Mouse (Mus musculus) kidney, postnatal 4 days (tissue): ENCODE data around the gene Plrg1.

Source experiments
- DNase-seq, 2 experiments: peaks; one replicate each; pipeline ENCODE4 v3.0.0; 2021; ENCODE audit warnings: mixed read lengths in 2 of 2

Plrg1 gene

GRCm38 (mm10) chr3:83055281-83056038, at the start of gene Plrg1:
Gene Plrg1 (plus strand): TSS chr3:83055522.
- DNase-seq = peak; percentile 99

GRCm38 (mm10) chr3:83007557-83007956, 47.8 kb upstream of the Plrg1 start, which contains the start of gene Fgg:
Gene Fgg (plus strand): TSS chr3:83007724.
- DNase-seq = no peak

GRCm38 (mm10) chr3:83010291-83010690, 45.0 kb upstream of the Plrg1 start:
- no peak for DNase-seq

GRCm38 (mm10) chr3:83011136-83011535, 44.2 kb upstream of the Plrg1 start:
- DNase-seq = no peak

- DNase-seq = no peak
These were observed 43.8 kb upstream of the Plrg1 start for GRCm38 (mm10) chr3:83011565-83011964.

- DNase-seq = no peak
These were observed 42.7 kb upstream of the Plrg1 start for GRCm38 (mm10) chr3:83012636-83013035.

- DNase-seq = no peak
These were observed 41.4 kb upstream of the Plrg1 start for GRCm38 (mm10) chr3:83013951-83014350.

GRCm38 (mm10) chr3:83016236-83016635, 39.1 kb upstream of the Plrg1 start:
- no peak for DNase-seq

- DNase-seq = no peak
These were observed 34.9 kb upstream of the Plrg1 start for GRCm38 (mm10) chr3:83020387-83020786.

GRCm38 (mm10) chr3:83021176-83021575, 34.1 kb upstream of the Plrg1 start:
- no peak for DNase-seq

GRCm38 (mm10) chr3:83025036-83025435, 30.3 kb upstream of the Plrg1 start:
- DNase-seq = no peak

GRCm38 (mm10) chr3:83025475-83026301, 29.6 kb upstream of the Plrg1 start, which contains the start of gene Fga:
Gene Fga (plus strand): TSS chr3:83026076.
- DNase-seq = peak; percentile 40 to 53

GRCm38 (mm10) chr3:83027546-83028251, 27.6 kb upstream of the Plrg1 start:
- DNase-seq = no peak

- DNase-seq = no peak
These were observed 25.0 kb upstream of the Plrg1 start for GRCm38 (mm10) chr3:83030331-83030730.

- no peak for DNase-seq
These were observed 22.5 kb upstream of the Plrg1 start for GRCm38 (mm10) chr3:83032746-83033308.

GRCm38 (mm10) chr3:83033801-83034200, 21.5 kb upstream of the Plrg1 start:
- DNase-seq = no peak

GRCm38 (mm10) chr3:83038865-83039264, 16.5 kb upstream of the Plrg1 start:
- no peak for DNase-seq

- no peak for DNase-seq
These were observed 15.7 kb upstream of the Plrg1 start for GRCm38 (mm10) chr3:83039666-83040065.

- DNase-seq = no peak
These were observed 12.9 kb upstream of the Plrg1 start for GRCm38 (mm10) chr3:83042451-83042850.

- DNase-seq = no peak
These were observed 8.7 kb upstream of the Plrg1 start for GRCm38 (mm10) chr3:83046649-83047048.

GRCm38 (mm10) chr3:83049680-83050079, 5.6 kb upstream of the Plrg1 start, which contains the start of gene Fgb:
Gene Fgb (minus strand): TSS chr3:83049863.
- no peak for DNase-seq

GRCm38 (mm10) chr3:83050661-83051060, 4.7 kb upstream of the Plrg1 start:
- DNase-seq = no peak

GRCm38 (mm10) chr3:83052102-83052501, 3.2 kb upstream of the Plrg1 start:
- no peak for DNase-seq
